Mouse (Mus musculus): Measurements from ENCODE around the gene Mybbp1a.
"Not testable (repeated sequence)": the region's sequence is repeated elsewhere in the genome, so short reads cannot be mapped to it uniquely, and the experiment has no call there.

Gene Mybbp1a

DNA sequence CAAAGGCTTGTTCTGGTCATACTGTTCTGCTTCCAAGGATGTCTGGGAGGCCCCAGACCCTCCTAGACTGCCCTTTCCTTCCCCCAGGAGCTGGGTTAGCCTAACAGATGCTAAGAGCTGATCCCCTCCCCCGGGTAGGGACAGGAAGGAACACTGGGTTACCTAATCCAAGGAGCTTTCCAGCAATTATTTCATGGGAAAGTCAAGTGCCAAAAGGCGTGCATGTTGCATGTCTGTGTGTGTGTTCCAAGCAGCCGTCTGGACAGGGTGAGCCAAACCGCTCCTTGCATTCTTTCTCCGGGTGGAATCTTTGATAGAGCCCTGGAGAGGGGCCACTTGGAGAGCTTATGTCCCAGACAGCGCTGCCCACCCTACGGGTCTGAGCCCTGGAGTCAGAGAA, 28.1 kb upstream of the Mybbp1a start:
- no peak for DNase-seq (ENCODE audit: low spot score)

DNA sequence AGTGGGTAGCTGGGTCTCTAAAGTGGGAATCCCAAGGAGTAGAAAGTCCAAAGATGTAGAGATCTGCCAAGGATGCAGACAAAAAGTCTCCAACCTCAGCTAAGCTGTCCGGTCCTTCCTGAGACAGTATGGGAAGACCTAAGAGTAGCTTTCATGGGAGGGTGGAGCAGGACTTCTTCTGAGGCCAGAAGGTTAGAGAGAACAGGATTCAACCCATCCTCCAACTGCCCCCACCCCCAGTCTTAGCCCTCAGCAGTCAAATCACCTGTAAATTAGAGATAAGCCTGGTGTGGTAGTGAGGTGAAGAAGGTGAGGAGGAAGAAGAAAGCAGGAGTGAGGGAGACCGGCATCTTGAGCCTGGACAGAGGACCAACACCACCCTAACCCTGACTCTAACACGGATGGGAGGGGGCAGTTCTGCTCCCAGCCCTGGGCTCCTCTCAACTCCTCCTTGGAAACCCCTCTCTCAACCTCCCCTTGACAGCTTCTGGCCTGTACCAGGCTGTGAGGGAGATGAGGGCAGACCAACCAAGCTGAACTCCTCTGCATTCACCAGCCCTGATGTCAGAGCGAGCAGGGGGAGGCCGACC, 27.5 kb upstream of the Mybbp1a start:
- DNase-seq (ENCODE audit: low spot score) = no peak

DNA sequence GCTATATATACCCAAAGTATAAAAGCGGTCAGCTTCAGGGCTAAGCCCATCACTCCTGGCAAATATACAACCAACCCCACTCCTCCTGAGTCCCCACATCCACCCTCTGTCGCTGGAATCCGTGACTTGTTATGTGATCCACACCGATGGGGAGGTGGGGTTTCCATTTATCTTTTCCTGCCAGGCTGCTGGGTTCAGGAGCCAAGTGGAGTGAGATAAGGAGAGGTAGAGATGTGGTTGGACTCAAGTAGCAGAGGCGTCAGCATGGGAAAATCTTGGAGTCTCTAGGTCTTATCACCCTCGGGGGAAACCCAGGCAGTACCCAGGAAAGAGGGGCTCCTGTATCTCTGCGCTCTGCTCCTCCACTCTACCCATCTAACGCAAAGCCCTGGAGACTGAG, 26.0 kb upstream of the Mybbp1a start:
- no peak for DNase-seq (ENCODE audit: low spot score)

DNA sequence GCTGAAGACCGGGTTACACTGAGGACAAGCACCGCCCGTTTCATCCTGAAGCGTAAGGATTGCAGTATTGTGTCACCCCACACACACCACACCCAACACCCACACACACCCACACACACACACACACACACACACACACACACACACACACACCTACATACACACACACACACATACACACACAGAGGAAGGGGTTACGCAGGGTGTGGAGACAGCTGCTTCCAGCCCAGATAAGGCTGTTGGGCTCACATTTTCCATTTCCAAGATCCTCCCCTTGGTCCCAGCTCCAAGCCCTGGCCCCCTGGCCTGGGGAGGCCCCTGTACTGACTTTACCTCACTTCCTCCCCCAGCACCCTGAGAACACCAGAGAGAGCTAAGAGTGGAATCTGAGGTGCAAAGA, 24.5 kb upstream of the Mybbp1a start:
- DNase-seq (ENCODE audit: low spot score) = no peak

DNA sequence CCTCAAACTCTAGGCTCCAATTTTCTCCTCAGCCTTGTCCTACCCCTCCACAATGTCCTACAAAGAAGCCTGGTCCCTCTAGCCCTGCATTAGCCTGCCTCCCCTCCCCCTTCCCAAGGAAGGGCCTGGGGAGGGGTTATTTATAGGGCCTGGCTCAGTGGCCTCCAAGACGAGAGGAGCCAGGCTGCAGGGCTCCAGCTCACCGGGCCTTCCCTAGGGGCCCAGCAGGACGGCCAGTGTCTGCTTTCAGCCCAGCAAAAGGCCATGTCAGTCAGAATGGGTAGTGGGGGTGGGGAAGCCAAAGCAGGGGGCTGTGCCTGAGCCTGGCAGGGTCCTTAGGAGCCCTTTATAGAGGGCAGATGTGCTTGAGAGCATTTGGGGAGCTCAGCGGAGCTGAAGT, 23.8 kb upstream of the Mybbp1a start:
- no peak for DNase-seq (ENCODE audit: low spot score)

DNA sequence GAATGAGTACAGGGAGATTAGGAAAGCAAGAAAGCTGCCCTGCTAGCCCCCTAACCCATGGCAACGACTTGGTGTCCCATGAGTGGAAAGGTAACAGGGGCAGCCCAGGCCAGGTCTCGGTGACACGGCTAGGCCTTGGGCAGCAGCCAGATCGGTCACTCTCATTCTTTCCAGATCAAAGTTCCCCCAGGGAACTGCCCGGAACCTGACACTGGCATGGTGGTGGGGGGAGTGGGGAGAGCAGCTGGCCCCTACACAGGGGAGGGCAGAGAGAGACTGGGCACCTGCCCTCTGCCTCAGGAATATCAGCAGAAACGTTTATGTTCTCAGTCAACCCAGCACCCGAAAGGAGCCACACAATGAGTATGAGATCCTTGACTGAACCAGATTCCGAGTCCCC, 22.9 kb upstream of the Mybbp1a start:
- no peak for DNase-seq (ENCODE audit: low spot score)

DNA sequence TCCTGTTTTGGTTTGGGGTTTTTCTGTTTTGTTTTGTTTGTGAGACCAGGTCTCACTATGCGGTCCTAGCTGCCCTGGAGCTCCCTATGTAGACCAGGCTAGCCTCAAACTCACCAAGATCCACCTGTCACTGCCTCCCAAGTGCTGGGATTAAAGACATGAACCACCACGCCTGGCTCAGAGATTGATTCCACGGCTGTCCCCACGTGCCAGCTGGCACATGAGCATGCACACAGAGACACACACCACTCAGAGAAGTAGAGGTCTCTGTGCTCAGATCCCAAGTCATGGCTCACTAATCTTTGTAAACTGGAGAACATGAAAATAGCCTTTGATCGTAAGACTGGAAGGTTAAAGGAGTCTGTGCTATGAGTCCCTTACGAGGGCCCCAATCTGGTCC, 22.1 kb upstream of the Mybbp1a start:
- DNase-seq (ENCODE audit: low spot score) = no peak

DNA sequence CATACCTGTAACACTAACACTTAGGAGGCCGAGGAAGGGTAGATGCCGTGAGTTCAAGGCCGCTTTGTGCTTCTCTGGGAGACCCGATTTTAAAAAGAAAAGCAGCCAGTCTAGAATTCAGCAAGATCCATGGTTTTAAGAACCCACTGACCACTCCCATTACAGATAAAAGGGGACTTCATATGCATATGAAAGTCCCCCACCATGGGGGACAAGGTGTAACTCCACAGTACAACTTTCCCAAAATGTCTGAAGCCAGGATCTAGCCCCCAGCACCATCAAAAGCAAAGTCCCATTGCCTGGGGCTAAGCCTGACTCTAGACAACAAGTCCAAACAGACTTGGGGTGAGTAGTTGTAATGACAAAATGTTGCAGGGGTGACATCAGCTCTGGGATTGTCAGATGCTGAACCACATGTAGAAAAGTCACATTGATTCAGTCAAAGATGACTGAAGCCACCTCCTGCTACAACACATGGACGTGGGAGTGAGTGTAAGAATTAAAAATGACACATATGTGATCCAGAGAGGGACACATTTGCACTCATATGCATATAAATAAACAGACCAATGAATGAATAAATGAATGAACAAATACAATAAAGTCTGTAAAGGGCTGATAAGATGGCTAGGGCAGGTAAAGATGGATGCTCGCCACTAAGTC, 20.6 kb upstream of the Mybbp1a start:
- no peak for DNase-seq (ENCODE audit: low spot score)

DNA sequence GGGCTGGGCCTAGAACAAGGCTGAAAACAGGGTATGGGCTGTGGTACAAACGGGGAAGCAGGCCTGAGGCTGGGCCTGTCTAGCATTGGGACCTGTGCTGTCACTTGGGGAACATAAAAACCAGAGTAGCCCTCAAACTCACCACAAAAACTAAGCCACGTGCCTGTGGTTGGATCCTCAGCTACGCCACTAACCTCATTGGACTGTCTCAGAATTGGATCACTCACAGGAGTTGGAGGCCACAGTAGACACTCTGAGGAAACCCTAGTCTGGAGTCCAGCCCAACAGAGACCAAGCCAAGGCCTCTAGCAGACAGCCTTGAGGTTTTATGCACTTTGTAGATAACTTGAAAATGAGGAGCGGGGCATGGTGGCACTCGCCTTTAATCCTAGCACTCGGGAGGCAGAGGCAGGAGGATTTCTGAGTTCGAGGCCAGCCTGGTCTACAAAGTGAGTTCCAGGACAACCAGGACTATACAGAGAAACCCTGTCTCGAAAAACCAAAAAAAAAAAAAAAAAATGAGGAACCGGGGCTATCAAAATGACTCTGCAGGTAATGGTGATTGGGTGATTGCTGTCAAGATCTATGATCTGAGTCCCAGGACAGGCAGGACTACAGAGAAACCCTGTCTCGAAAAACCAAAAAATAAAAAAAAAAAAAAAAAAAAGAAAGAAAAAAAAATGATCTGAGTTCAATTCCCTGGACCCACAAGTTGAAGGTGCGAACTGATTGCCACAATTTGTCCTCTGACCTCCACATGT, 19.5 kb upstream of the Mybbp1a start:
- peak; percentile 38 for DNase-seq (ENCODE audit: low spot score)

DNA sequence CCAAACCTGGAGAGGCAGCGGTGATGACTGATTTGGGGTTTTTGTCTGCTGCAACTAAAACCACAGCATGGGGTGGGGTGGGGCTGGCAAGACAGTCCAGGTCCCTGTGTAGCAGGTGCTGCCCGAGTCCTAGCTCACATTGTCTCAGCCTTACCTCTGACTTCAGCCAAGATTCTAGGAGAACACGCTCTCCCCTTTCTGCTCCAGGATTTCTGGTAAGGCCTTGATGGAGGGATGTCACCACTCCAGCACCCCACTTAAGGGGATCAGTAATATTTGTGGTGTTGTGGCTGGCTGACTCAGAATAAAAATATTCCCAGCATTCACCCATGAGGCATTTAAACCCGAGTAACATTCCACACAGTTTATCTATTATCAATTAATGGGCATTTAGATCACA, 17.5 kb upstream of the Mybbp1a start:
- no peak for DNase-seq (ENCODE audit: low spot score)

DNA sequence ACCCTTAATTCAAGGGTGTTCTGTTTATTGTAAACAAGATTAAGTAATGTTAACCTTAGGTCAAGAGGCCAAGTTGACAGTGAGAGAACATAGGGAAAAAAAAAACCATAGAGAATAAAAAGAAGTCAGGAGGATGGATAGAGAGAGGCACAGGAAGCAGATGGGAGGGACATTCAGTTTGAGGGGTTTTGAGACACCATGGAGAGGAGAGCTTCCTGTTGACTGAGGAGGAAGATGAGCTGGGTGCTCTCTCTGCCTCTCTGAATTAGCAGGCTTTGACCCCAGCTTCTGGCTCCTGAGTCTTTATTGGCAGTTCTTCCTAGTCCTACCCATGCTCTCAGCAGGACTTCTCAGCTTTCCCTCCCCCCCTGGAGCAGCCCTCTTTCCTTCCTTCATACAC, 16.0 kb upstream of the Mybbp1a start:
- DNase-seq (ENCODE audit: low spot score) = no peak

DNA sequence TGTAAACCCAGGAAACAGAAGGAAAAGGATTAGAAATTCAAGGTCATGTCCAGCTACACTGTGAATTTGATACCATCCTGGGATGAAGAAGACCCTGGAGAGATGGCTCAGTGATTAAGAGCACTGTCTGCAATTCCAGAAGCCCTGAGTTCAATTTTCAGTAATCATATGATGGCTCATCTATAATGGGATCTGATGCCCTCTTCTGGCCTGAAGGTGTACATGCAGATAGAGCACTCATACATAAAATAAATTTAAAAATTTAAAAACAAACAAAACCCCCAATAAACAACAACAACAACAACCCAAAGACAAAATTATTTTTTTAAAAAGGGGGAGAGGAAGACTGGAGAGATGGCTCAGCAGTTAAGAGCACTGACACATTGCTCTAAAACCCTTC, 14.3 kb upstream of the Mybbp1a start:
- DNase-seq (ENCODE audit: low spot score) = no peak

DNA sequence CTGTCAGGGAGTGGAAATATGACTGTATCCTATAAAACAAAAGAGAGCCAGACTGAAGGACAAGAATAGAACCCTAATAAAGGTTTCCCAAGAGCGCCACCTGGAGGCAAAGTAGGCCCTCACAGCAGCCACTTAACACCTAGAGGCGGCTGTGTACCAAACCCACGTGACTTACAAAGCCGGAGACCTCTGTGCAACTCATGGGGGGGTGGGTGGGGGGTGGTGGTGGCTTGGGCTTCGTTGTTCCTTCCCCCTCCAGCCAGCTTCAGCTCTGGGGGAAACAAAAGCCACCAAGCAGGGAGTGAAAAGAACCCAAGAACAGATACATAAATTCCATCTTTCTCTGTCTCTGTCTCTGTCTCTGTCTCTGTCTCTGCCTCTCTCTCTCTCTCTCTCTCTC, 12.5 kb upstream of the Mybbp1a start:
- peak; percentile 73 for DNase-seq (ENCODE audit: low spot score)

DNA sequence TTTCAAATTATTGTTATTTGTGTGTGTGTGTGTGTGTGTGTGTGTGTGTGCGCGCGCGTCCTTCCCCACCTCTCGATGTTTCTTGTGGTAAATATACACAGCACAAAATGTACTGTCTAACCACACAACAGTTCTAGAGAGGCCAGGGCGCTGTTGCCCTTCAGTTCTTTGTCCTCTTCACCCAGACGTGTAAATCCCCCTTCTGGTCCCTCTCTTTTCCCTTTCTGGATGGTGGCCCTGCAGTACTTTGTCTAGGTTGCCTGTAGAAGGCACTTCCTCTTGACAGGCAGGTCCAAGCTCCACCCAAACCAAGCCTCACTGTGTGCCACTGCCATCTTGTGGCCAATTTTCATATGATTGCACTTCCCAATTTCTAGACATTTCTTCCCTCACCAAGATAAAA, 11.9 kb upstream of the Mybbp1a start:
- DNase-seq (ENCODE audit: low spot score) = peak; percentile 83

DNA sequence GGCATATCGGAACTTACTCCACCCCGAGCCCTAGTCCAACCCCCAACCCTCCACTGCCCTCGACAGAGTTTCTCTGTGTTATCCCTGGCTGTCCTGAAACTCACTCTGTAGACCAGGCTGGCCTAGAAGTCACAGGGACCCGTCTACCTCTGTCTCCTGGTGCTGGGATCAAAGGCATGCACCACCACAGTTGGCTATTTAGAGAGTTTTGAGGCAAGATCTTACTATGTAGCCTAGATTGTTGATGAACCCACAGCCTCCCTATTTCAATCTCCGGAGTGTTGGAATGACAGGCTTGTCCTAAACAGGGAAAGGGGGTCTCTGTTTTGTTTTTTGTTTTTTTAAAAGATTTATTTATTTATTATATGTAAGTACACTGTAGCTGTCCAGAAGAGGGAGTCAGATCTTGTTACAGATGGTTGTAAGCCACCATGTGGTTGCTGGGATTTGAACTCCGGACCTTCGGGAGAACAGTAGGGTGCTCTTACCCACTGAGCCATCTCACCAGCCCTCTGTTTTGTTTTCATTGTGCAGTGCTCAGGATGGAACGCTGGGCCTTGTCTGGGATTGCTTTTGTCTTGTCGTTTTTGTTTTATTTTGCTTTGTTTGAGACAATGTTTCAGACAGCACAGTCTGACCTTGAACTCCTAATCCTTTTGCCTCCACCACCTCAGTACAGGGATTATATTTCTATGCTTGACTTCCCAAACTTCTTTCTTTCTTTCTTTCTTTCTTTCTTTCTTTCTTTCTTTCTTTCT, 10.7 kb upstream of the Mybbp1a start:
- DNase-seq (ENCODE audit: low spot score) = not testable (repeated sequence)

DNA sequence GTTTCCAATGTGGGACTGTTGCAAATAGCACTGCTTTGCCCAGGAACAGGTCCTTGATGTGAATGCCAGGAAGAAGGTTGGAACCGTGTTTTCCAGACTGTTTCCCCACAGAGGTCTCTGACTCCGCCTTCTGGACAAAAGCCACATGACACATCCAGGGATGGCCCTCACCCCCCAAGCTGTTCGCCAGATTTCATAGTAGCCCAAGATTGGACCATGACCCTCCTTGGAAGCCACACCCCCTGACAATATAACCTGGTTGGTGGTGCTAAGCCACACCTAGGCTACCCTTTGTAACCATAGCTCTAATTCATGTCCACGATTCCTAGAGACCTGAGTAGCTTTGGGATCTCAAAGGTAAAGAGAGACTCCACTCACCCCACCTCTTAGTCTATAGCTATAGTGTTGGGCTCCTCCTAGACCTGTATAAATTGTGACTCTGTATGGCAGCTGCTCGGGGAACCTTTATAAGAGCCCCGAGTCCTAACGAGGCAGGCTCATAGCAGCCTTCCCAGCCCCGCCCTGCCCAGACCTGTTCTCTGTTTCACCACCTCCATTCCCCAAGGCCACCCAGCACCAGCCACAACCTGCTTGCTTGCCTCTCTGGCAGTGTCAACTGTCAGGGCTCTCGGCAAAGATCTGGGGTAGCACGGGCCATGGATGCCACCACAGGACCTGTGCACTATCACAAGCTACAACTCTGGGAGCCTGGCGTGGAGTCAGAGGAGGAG, 6.0 kb upstream of the Mybbp1a start, which contains the start of gene Ggt6:
TSS of gene Ggt6 (plus strand) at position 564 of the 731 bp plus-strand sequence.
- peak; percentile 39 for DNase-seq (ENCODE audit: low spot score)

DNA sequence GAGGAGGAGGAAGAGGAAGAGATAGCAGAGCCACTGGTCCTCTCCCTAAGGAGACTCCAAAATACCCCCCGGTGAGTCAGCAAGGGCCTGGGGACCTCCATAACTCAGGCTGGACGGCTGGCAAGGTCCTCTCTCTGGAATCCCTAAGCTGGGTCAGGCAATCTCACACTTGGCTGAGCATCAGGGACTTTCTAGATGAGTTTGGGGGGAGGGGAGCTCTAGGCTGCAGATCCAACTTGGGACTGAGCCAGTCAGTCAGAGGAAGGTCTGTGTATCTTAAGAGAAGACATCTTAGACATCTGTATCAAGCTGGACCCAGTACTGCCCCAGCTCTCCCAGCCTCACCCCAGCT, 5.5 kb upstream of the Mybbp1a start:
- peak; percentile 82 for DNase-seq (ENCODE audit: low spot score)

DNA sequence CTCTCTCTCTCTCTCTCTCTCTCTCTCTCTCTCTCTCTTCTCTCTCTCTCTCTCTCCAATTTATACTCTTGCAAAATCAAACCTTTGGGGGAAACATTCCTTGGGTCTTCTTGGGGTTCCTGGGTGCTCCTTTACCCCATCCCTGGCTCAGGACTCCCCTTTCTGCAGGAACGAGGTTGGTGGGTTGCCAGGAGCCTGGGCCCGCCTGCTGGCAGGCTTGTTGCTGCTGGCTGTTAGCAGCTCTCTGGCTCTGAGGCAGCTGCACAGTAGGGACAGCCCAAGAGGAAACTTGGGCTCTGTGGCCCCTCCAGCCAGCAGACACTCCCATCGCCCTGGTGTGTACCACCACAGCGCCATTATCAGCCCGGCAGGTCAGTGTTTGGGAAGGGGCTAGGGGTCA, 4.9 kb upstream of the Mybbp1a start:
- DNase-seq (ENCODE audit: low spot score) = peak; percentile 54

DNA sequence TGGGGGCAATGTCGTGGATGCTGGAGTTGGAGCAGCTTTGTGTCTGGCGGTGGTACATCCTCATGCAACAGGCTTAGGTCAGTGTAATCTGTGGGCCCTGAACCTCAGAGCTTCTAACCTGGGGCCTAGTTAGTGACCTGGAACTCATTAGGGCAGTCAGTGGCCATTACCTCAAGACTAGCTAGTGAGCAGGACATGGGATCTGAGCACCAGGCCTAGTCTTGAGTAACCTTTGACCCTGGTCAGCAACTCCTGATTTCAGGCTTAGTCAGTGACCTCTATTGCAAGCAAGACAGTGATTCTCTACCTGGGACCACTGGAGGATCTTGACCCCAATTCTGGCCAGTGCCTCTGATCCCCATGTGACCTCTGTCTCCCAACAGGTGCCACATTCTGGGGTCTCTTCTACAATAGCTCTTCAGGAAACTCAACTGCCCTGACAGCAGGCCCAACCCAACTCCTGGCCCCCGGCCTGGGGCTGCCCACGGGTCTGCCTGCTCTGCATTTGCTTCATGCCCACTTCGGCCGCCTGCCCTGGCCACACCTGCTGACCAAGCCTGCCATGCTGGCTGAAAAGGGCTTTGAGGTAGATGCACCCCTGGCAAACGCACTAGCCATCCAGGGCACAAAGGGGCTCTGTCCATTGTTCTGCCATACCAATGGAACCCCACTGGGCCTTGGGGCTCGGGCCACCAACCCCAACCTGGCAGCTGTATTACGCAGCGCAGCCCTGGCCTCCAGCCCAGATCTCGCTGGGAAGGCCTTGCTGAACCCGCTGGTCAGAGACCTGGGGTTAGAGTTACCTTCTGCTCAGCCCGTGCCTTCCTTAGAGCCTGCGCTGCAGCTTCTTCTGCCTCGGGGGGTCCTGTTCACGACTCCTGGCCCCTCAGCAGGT, 4.2 kb upstream of the Mybbp1a start:
- peak; percentile 26 for DNase-seq (ENCODE audit: low spot score)

DNA sequence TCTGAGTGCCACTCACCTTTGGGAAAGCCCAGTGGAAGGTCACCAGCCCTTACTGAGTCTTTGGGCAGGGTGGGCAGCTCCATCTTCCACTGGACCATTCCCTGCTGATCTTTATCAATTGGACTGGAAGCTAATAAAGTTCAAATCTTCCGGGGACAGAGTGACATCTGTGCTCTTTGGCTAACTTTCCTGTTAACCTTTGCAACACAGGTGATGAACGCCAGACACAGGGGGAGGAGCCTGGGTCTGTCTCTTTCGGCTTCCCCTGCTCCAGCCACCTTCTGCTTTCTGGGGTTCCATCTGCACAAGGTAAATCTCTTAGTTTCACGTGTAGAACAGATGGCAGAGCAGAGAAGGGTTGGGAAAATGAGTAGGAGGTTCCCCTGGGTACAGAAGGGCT, 2.7 kb upstream of the Mybbp1a start:
- DNase-seq (ENCODE audit: low spot score) = no peak

DNA sequence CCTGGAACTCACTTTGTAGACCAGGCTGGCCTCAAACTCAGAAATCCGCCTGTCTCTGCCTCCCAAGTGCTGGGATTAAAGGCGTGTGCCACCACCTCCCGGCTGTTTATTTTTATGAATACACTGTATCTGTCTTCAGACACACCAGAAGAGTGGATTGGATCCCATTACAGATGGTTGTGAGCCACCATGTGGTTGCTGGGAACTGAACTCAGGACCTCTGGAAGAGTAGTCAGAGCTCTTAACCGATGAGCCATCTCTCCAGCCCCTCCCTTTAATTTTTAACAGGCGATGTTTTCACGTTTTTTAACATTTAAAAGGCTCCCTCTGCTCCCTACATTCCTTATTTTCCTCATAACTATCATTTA, 574 bp upstream of the Mybbp1a start:
- DNase-seq (ENCODE audit: low spot score) = not testable (repeated sequence)
